Mouse (Mus musculus): Measurements from ENCODE around the gene Stk35. TPM values are rescaled to one million over a fixed set of nuclear protein-coding genes. Genes with fewer than 3 reads are reported as not detected.

Gene Stk35
- polyA plus RNA-seq, 1 experiment: 29.0 TPM

DNA sequence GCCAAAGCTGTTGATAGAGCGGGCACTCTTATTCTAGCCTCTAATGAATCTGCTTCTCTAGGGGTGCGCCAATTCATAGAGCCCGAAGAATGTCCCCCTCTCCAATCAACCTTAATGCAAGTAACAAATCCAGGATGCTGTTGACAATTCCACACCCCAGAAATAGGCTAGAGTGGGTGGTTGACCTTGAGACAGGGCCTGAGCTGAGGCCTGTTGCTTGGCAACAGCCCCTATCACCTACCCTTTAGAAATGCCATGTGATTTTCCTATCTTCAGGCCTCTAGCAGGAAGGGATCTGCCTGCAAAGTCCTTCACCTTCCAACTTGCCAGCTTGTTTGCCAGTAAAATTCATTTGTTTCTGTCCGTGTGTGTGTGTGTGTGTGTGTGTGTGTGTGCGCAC lies 70.9 kb downstream of the Stk35 start:
- Histone ChIP-seq H3K27me3 (ENCODE audit: control insufficient read depth, insufficient read depth, low read length) (no peaks in the 10 kb centered on the region), H3K27ac (ENCODE audit: insufficient read depth, low read length) (no peak overlapping the region), H3K4me1 (ENCODE audit: control insufficient read depth, insufficient read depth, low read length) (peaks cover 6% of the 10 kb centered on the region; the same call in 1 of the 2 replicates), H3K4me3 (replicated peaks; ENCODE audit: insufficient read depth, low read depth, low read length) (no peak overlapping the region)
- TF ChIP-seq POLR2A (IDR thresholded peaks at IDR 0.05; ENCODE audit: borderline replicate concordance, insufficient read depth, low read length) (no peak), CTCF (IDR thresholded peaks at IDR 0.05; ENCODE audit: borderline replicate concordance, insufficient read depth, low read depth, low read length) (no peak)
- WGBS: 94% methylated on average over 5 of the region's 5 CpGs
- DNase-seq: no peak

DNA sequence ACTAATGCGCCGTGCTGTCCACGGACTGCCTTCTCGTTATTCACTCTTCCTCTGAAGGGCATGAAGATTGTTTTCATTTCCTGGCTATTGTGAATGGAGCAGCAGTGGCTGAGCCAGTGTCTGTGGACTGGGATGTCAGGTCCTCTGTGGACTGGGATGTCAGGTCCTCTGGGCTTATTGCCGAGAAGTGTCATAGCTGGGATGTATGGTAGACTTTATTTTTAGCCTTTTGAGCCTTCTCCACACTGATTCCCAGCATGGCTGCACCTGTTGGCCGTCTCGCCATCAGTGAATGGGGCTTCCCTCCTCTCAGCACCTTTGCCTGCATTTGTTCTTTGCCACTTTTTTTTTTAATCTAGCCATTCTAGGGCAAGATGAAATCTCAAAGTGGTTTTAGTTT lies 71.8 kb downstream of the Stk35 start:
- TF ChIP-seq CTCF (IDR thresholded peaks at IDR 0.05; ENCODE audit: borderline replicate concordance, insufficient read depth, low read depth, low read length) (no peak), POLR2A (IDR thresholded peaks at IDR 0.05; ENCODE audit: borderline replicate concordance, insufficient read depth, low read length) (no peak)
- no peaks in the 10 kb centered on the region for H3K27me3 ChIP-seq (ENCODE audit: control insufficient read depth, insufficient read depth, low read length)
- H3K4me1 ChIP-seq (ENCODE audit: control insufficient read depth, insufficient read depth, low read length): peaks cover 6% of the 10 kb centered on the region; the same call in 1 of the 2 replicates
- H3K4me3 ChIP-seq (replicated peaks; ENCODE audit: insufficient read depth, low read depth, low read length): no peak overlapping the region
- 52% methylated on average over 7 of the region's 7 CpGs for WGBS
- DNase-seq: peak; percentile 35 to 54
- H3K27ac ChIP-seq (ENCODE audit: insufficient read depth, low read length): no peak overlapping the region

DNA sequence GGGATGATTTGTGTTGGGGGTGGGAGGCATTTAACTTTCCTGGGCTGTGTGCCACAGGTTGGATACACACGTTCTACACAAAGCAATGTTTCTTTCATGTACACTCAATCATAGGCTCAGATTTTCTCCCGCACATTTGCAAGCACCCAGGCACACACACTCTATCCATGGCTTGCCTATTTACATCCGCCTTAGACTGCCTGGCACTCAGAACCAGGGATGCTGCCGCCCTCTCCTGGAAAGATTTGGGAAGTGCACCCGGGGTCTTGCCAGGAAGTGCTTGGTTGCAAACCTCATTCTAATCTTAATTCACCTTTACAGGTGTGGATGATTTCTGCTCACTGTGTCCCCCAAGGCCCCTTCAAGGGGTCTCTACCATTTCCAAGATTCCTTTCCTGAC lies 73.2 kb downstream of the Stk35 start:
- TF ChIP-seq POLR2A (IDR thresholded peaks at IDR 0.05; ENCODE audit: borderline replicate concordance, insufficient read depth, low read length) (no peak), CTCF (IDR thresholded peaks at IDR 0.05; ENCODE audit: borderline replicate concordance, insufficient read depth, low read depth, low read length) (peak; percentile 98)
- Histone ChIP-seq H3K4me3 (replicated peaks; ENCODE audit: insufficient read depth, low read depth, low read length) (no peak overlapping the region), H3K4me1 (ENCODE audit: control insufficient read depth, insufficient read depth, low read length) (peaks cover 6% of the 10 kb centered on the region; the same call in 1 of the 2 replicates), H3K27me3 (ENCODE audit: control insufficient read depth, insufficient read depth, low read length) (no peaks in the 10 kb centered on the region), H3K27ac (ENCODE audit: insufficient read depth, low read length) (no peak overlapping the region)
- WGBS: 3% methylated on average over 5 of the region's 5 CpGs
- peak; percentile 86 to 95 for DNase-seq

DNA sequence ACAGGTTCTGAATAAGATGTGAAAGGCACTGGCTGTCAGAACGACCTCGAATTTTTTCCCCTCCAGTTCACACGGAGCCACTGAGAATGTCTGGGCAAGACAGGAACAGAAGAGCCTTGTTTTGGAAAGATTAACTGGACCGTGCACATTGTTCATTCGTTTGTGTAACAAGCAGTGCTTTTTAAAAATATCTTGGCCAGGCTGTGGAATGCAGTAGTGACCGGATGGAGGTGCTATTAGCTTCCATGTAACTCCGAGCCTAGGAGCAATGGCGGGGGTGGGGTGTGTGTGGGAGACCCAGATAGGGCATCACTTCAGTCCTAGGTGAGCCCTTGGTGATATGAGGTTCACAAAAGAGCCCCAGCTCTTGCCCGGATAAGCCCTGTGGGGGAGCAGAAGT lies 73.8 kb downstream of the Stk35 start:
- DNase-seq: peak; percentile 30
- TF ChIP-seq CTCF (IDR thresholded peaks at IDR 0.05; ENCODE audit: borderline replicate concordance, insufficient read depth, low read depth, low read length): no peak; the same call in 1 of the 2 replicates
- no peak for TF ChIP-seq POLR2A (IDR thresholded peaks at IDR 0.05; ENCODE audit: borderline replicate concordance, insufficient read depth, low read length)
- WGBS: 15% methylated on average over 9 of the region's 9 CpGs
- H3K27ac ChIP-seq (ENCODE audit: insufficient read depth, low read length): no peak overlapping the region
- H3K4me3 ChIP-seq (replicated peaks; ENCODE audit: insufficient read depth, low read depth, low read length): no peak overlapping the region
- H3K27me3 ChIP-seq (ENCODE audit: control insufficient read depth, insufficient read depth, low read length): no peaks in the 10 kb centered on the region
- peaks cover 6% of the 10 kb centered on the region; the same call in 1 of the 2 replicates for H3K4me1 ChIP-seq (ENCODE audit: control insufficient read depth, insufficient read depth, low read length)

DNA sequence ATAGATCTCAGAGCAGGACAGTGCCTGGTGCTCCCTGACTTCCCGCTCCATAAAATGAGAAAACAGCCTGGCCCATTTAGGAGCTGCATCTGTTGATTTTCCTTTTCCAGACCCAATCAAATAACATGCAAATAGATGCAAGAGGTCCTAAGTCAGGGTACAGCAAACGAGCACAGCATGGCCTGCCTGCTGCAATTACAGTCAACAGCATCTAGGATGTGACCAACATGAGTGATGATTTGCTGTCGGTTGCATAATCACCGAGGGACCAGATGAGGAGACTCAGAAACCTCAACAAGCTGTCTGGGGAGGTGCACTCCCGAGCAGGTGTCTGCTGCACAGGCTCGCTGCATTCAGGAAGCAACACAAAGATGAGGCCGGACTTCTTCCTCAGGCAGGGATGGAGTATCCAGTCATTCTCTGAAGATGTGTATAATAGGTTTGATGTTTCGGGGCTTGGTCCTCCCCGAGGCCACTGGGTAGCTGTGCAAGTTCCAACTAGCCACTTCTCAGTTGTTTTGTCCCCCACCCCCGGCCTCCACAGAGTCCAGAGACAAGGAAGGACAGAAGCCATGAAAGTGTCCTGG lies 74.3 kb downstream of the Stk35 start:
- no peaks in the 10 kb centered on the region for H3K27me3 ChIP-seq (ENCODE audit: control insufficient read depth, insufficient read depth, low read length)
- DNase-seq: no peak
- TF ChIP-seq CTCF (IDR thresholded peaks at IDR 0.05; ENCODE audit: borderline replicate concordance, insufficient read depth, low read depth, low read length): no peak
- TF ChIP-seq POLR2A (IDR thresholded peaks at IDR 0.05; ENCODE audit: borderline replicate concordance, insufficient read depth, low read length): no peak
- H3K4me1 ChIP-seq (ENCODE audit: control insufficient read depth, insufficient read depth, low read length): peaks cover 6% of the 10 kb centered on the region; the same call in 1 of the 2 replicates
- no peak overlapping the region for H3K4me3 ChIP-seq (replicated peaks; ENCODE audit: insufficient read depth, low read depth, low read length)
- WGBS: 63% methylated on average over 10 of the region's 10 CpGs
- no peak overlapping the region for H3K27ac ChIP-seq (ENCODE audit: insufficient read depth, low read length)

DNA sequence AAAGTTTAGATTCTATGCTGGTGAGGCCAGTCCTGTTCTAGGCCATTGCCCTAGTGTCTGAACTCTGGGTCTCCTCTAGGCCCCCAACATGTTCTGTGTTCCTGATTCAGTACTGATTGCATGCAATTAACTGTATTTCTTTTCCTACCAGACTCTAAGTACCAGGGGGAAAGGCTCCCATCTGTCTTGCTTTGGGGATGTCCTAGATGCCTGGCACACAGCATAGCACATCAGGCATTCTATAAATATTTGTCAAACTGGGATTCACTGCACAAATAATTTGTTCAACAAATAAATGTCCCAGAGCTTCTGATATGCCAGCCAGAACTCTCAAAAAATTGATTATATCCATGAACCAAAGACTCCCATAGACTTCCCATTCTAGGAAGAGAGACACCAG lies 76.6 kb downstream of the Stk35 start:
- TF ChIP-seq CTCF (IDR thresholded peaks at IDR 0.05; ENCODE audit: borderline replicate concordance, insufficient read depth, low read depth, low read length) (no peak), POLR2A (IDR thresholded peaks at IDR 0.05; ENCODE audit: borderline replicate concordance, insufficient read depth, low read length) (no peak)
- no peak overlapping the region for H3K27ac ChIP-seq (ENCODE audit: insufficient read depth, low read length)
- no peaks in the 10 kb centered on the region for H3K27me3 ChIP-seq (ENCODE audit: control insufficient read depth, insufficient read depth, low read length)
- H3K4me3 ChIP-seq (replicated peaks; ENCODE audit: insufficient read depth, low read depth, low read length): no peak overlapping the region
- DNase-seq: no peak
- peaks cover 5% of the 10 kb centered on the region; the same call in 1 of the 2 replicates for H3K4me1 ChIP-seq (ENCODE audit: control insufficient read depth, insufficient read depth, low read length)

DNA sequence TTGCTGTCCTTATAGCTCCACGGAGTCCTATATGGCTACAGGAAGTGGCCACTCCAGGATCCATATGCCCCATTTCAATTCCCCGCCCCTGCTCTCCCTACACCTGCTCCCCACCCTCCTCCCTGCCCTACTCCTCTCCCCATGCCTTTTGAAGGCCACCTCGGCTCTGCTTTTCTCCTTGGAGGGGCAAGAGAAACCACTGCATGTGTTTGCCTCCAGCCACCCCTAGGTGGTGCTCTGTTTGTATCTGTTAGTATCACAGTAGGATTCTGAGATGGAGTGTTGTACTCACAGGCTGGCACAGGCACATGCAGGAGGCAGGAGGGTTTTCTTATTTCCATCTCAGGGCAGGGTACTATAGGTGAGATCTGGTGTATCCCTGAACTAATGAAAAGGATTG lies 79.5 kb downstream of the Stk35 start:
- H3K4me3 ChIP-seq (replicated peaks; ENCODE audit: insufficient read depth, low read depth, low read length): no peak overlapping the region
- H3K4me1 ChIP-seq (ENCODE audit: control insufficient read depth, insufficient read depth, low read length): no peaks in the 10 kb centered on the region
- peak; percentile 43 to 53 for DNase-seq
- 36% methylated on average over 3 of the region's 3 CpGs for WGBS
- no peaks in the 10 kb centered on the region for H3K27me3 ChIP-seq (ENCODE audit: control insufficient read depth, insufficient read depth, low read length)
- H3K27ac ChIP-seq (ENCODE audit: insufficient read depth, low read length): no peak overlapping the region
- TF ChIP-seq POLR2A (IDR thresholded peaks at IDR 0.05; ENCODE audit: borderline replicate concordance, insufficient read depth, low read length) (no peak), CTCF (IDR thresholded peaks at IDR 0.05; ENCODE audit: borderline replicate concordance, insufficient read depth, low read depth, low read length) (peak; percentile 78)

DNA sequence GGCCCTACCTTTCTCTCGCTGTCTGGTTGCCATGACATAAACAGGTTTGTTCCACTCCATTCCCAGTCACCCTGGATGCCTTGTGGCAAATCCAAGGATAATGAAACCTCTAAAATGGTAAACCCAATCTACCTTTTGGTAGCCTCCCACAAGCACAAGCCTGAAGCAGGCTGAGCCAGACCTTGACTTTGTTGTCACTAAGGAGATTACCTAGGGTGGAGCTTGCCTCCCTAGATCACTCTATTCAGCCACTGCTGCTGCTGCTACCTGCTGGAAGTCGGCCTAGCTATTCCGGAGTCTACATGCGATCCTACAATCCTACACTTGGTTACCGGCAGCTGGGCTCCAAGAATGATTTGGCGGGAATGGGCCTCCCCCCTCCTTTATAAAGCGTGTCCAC lies 79.9 kb downstream of the Stk35 start:
- DNase-seq: no peak
- Histone ChIP-seq H3K4me3 (replicated peaks; ENCODE audit: insufficient read depth, low read depth, low read length) (no peak overlapping the region), H3K27me3 (ENCODE audit: control insufficient read depth, insufficient read depth, low read length) (no peaks in the 10 kb centered on the region), H3K4me1 (ENCODE audit: control insufficient read depth, insufficient read depth, low read length) (no peaks in the 10 kb centered on the region), H3K27ac (ENCODE audit: insufficient read depth, low read length) (no peak overlapping the region)
- TF ChIP-seq CTCF (IDR thresholded peaks at IDR 0.05; ENCODE audit: borderline replicate concordance, insufficient read depth, low read depth, low read length) (no peak), POLR2A (IDR thresholded peaks at IDR 0.05; ENCODE audit: borderline replicate concordance, insufficient read depth, low read length) (no peak)
- 84% methylated on average over 7 of the region's 7 CpGs for WGBS

Data from cerebellum, adult 2 months (tissue).